Mouse (Mus musculus): ENCODE measurements around the gene Gucy2c. TPM values are rescaled to one million over a fixed set of nuclear protein-coding genes. Genes with fewer than 3 reads are reported as not detected.

The Gucy2c gene
- polyA plus RNA-seq, 1 experiment from 2014 or later = not detected

- peaks cover 15% of the 10 kb centered on the region for H3K27me3 ChIP-seq (ENCODE audit: control insufficient read depth, insufficient read depth, low read length)
- no peak for DNase-seq (ENCODE audit: low spot score)
- H3K27ac ChIP-seq (ENCODE audit: low read depth, low read length) = no peak overlapping the region
- H3K4me1 ChIP-seq (replicated peaks; ENCODE audit: control insufficient read depth, insufficient read depth, low read length) = peaks cover 6% of the 10 kb centered on the region
- H3K4me3 ChIP-seq (ENCODE audit: low read depth, low read length) = no peak overlapping the region
- ATAC-seq (ENCODE audit: low FRiP score) = no peak
- 92% methylated on average over 4 of the region's 4 CpGs for WGBS
- no peak overlapping the region for H3K9ac ChIP-seq (ENCODE audit: low read depth, low read length)
- no peak overlapping the region for H3K4me2 ChIP-seq (replicated peaks; ENCODE audit: low read depth, low read length)
- H3K9me3 ChIP-seq (ENCODE audit: control insufficient read depth, low read length) = no peaks in the 10 kb centered on the region
- no peaks in the 10 kb centered on the region for H3K36me3 ChIP-seq (ENCODE audit: control insufficient read depth, insufficient read depth, low read length)
Observed at GRCm38 (mm10) chr6:136658303-136658702, 123.3 kb downstream of the Gucy2c start.

- no peak for ATAC-seq (ENCODE audit: low FRiP score)
- no peak for DNase-seq (ENCODE audit: low spot score)
Observed at GRCm38 (mm10) chr6:136655786-136656185, 125.8 kb downstream of the Gucy2c start.

GRCm38 (mm10) chr6:136654470-136654869 lies 127.1 kb downstream of the Gucy2c start:
- Histone ChIP-seq H3K4me2 (replicated peaks; ENCODE audit: low read depth, low read length) (no peak overlapping the region), H3K36me3 (ENCODE audit: control insufficient read depth, insufficient read depth, low read length) (no peaks in the 10 kb centered on the region), H3K9me3 (ENCODE audit: control insufficient read depth, low read length) (no peaks in the 10 kb centered on the region), H3K27me3 (ENCODE audit: control insufficient read depth, insufficient read depth, low read length) (no peaks in the 10 kb centered on the region), H3K9ac (ENCODE audit: low read depth, low read length) (no peak overlapping the region), H3K4me3 (ENCODE audit: low read depth, low read length) (no peak overlapping the region), H3K4me1 (replicated peaks; ENCODE audit: control insufficient read depth, insufficient read depth, low read length) (no peaks in the 10 kb centered on the region), H3K27ac (ENCODE audit: low read depth, low read length) (no peak overlapping the region)
- no peak for ATAC-seq (ENCODE audit: low FRiP score)
- WGBS = 97% methylated on average over 18 of the region's 20 CpGs
- DNase-seq (ENCODE audit: low spot score) = no peak

More at GRCm38 (mm10) chr6:136655786-136656185, 125.8 kb downstream of the Gucy2c start:
- WGBS = 73% methylated on average over 11 of the region's 11 CpGs
- H3K27me3 ChIP-seq (ENCODE audit: control insufficient read depth, insufficient read depth, low read length) = peaks cover under 1% of the 10 kb centered on the region
- H3K9me3 ChIP-seq (ENCODE audit: control insufficient read depth, low read length) = no peaks in the 10 kb centered on the region
- no peaks in the 10 kb centered on the region for H3K4me1 ChIP-seq (replicated peaks; ENCODE audit: control insufficient read depth, insufficient read depth, low read length)
- no peaks in the 10 kb centered on the region for H3K36me3 ChIP-seq (ENCODE audit: control insufficient read depth, insufficient read depth, low read length)
- H3K4me3 ChIP-seq (ENCODE audit: low read depth, low read length) = no peak overlapping the region
- no peak overlapping the region for H3K9ac ChIP-seq (ENCODE audit: low read depth, low read length)
- no peak overlapping the region for H3K4me2 ChIP-seq (replicated peaks; ENCODE audit: low read depth, low read length)
- H3K27ac ChIP-seq (ENCODE audit: low read depth, low read length) = no peak overlapping the region

GRCm38 (mm10) chr6:136653331-136653730 lies 128.2 kb downstream of the Gucy2c start:
- no peaks in the 10 kb centered on the region for H3K4me1 ChIP-seq (replicated peaks; ENCODE audit: control insufficient read depth, insufficient read depth, low read length)
- H3K9ac ChIP-seq (ENCODE audit: low read depth, low read length) = no peak overlapping the region
- no peak overlapping the region for H3K27ac ChIP-seq (ENCODE audit: low read depth, low read length)
- no peak for ATAC-seq (ENCODE audit: low FRiP score)
- no peak overlapping the region for H3K4me3 ChIP-seq (ENCODE audit: low read depth, low read length)
- WGBS = 73% methylated on average over 5 of the region's 5 CpGs
- no peaks in the 10 kb centered on the region for H3K9me3 ChIP-seq (ENCODE audit: control insufficient read depth, low read length)
- H3K36me3 ChIP-seq (ENCODE audit: control insufficient read depth, insufficient read depth, low read length) = no peaks in the 10 kb centered on the region
- no peak overlapping the region for H3K4me2 ChIP-seq (replicated peaks; ENCODE audit: low read depth, low read length)
- no peak for DNase-seq (ENCODE audit: low spot score)
- no peaks in the 10 kb centered on the region for H3K27me3 ChIP-seq (ENCODE audit: control insufficient read depth, insufficient read depth, low read length)

- Histone ChIP-seq H3K4me3 (ENCODE audit: low read depth, low read length) (no peak overlapping the region), H3K27ac (ENCODE audit: low read depth, low read length) (no peak overlapping the region), H3K4me2 (replicated peaks; ENCODE audit: low read depth, low read length) (no peak overlapping the region), H3K9me3 (ENCODE audit: control insufficient read depth, low read length) (no peaks in the 10 kb centered on the region), H3K36me3 (ENCODE audit: control insufficient read depth, insufficient read depth, low read length) (no peaks in the 10 kb centered on the region), H3K4me1 (replicated peaks; ENCODE audit: control insufficient read depth, insufficient read depth, low read length) (no peaks in the 10 kb centered on the region), H3K27me3 (ENCODE audit: control insufficient read depth, insufficient read depth, low read length) (no peaks in the 10 kb centered on the region), H3K9ac (ENCODE audit: low read depth, low read length) (no peak overlapping the region)
- no peak for DNase-seq (ENCODE audit: low spot score)
- 92% methylated on average over 8 of the region's 8 CpGs for WGBS
- ATAC-seq (ENCODE audit: low FRiP score) = no peak
Observed at GRCm38 (mm10) chr6:136650664-136651063, 130.9 kb downstream of the Gucy2c start.

- H3K9me3 ChIP-seq (ENCODE audit: control insufficient read depth, low read length) = no peaks in the 10 kb centered on the region
- H3K4me3 ChIP-seq (ENCODE audit: low read depth, low read length) = no peak overlapping the region
- no peaks in the 10 kb centered on the region for H3K4me1 ChIP-seq (replicated peaks; ENCODE audit: control insufficient read depth, insufficient read depth, low read length)
- DNase-seq (ENCODE audit: low spot score) = no peak
- no peak overlapping the region for H3K4me2 ChIP-seq (replicated peaks; ENCODE audit: low read depth, low read length)
- no peaks in the 10 kb centered on the region for H3K27me3 ChIP-seq (ENCODE audit: control insufficient read depth, insufficient read depth, low read length)
- no peaks in the 10 kb centered on the region for H3K36me3 ChIP-seq (ENCODE audit: control insufficient read depth, insufficient read depth, low read length)
- H3K27ac ChIP-seq (ENCODE audit: low read depth, low read length) = no peak overlapping the region
- WGBS = 71% methylated on average over 10 of the region's 10 CpGs
- H3K9ac ChIP-seq (ENCODE audit: low read depth, low read length) = no peak overlapping the region
- no peak for ATAC-seq (ENCODE audit: low FRiP score)
Observed at GRCm38 (mm10) chr6:136647455-136647861, 134.1 kb downstream of the Gucy2c start.

Other genes with a start within 250 kb of the Gucy2c start
- gene Plbd1, start 119.8 kb downstream of the Gucy2c start, polyA plus RNA-seq (2014; fragmentation: Nextera tagmentation; extraction: Ambion mirVana) = 2.2 and 2.6 TPM in 2 replicates
- gene Hist4h4, start 22.6 kb upstream of the Gucy2c start, polyA plus RNA-seq (2014; fragmentation: Nextera tagmentation; extraction: Ambion mirVana) = 0.69 and 0.95 TPM in 2 replicates
- 100 and 105 TPM in 2 replicates for gene H2afj, start 26.5 kb upstream of the Gucy2c start, polyA plus RNA-seq (2014; fragmentation: Nextera tagmentation; extraction: Ambion mirVana)
- 0.90 and 2.3 TPM in 2 replicates for gene BC049715, start 45.9 kb upstream of the Gucy2c start, polyA plus RNA-seq (2014; fragmentation: Nextera tagmentation; extraction: Ambion mirVana)
- gene Wbp11, start 46.5 kb upstream of the Gucy2c start, polyA plus RNA-seq (2014; fragmentation: Nextera tagmentation; extraction: Ambion mirVana) = 116 and 130 TPM in 2 replicates
- gene Smco3, start 53.7 kb upstream of the Gucy2c start, polyA plus RNA-seq (2014; fragmentation: Nextera tagmentation; extraction: Ambion mirVana) = 0.63 TPM in 1 of 2 replicates, not detected in the other
- gene Art4, start 76.0 kb upstream of the Gucy2c start, polyA plus RNA-seq (2014; fragmentation: Nextera tagmentation; extraction: Ambion mirVana) = 0.52 and 0.90 TPM in 2 replicates
- gene Mgp, start 94.1 kb upstream of the Gucy2c start, polyA plus RNA-seq (2014; fragmentation: Nextera tagmentation; extraction: Ambion mirVana) = 4.7 and 8.3 TPM in 2 replicates
- gene Erp27, start 140.4 kb upstream of the Gucy2c start, polyA plus RNA-seq (2014; fragmentation: Nextera tagmentation; extraction: Ambion mirVana) = 0.34 TPM in 1 of 2 replicates, not detected in the other
- gene Pde6h, start 142.1 kb upstream of the Gucy2c start, polyA plus RNA-seq (2014; fragmentation: Nextera tagmentation; extraction: Ambion mirVana) = not detected in 2 replicates
- 34.2 and 37.3 TPM in 2 replicates for gene Arhgdib, start 160.1 kb upstream of the Gucy2c start, polyA plus RNA-seq (2014; fragmentation: Nextera tagmentation; extraction: Ambion mirVana)

Measured in hindbrain, embryonic 11.5 days (tissue).